Mouse (Mus musculus) intestine, embryonic 16.5 days (tissue): ENCODE measurements around the gene Gstm5. TPM values are rescaled to one million over a fixed set of nuclear protein-coding genes. Genes with fewer than 3 reads are reported as not detected.

Experiments
- ATAC-seq: fragments of 200-750 bp; cut with Nextera tagmentation; 2 replicates; pipeline ENCODE4 v1.8.0; 2017; ENCODE audit warnings: moderate TSS enrichment, moderate library complexity
- H3K27ac ChIP-seq: fragments of 300-500 bp; sonication (generic); 2 replicates; pipeline ENCODE4 v1.5.1; 2014; ENCODE audit warnings: mild to moderate bottlenecking, low read length
- H3K27me3 ChIP-seq: fragments of 300-500 bp; sonication (generic); replicated peaks from 2 replicates; pipeline ENCODE4 v1.6.1; 2014; ENCODE audit warnings: low read length, control low read depth, mixed read lengths; ENCODE audit not compliant: control insufficient read depth, insufficient read depth
- H3K36me3 ChIP-seq: fragments of 300-500 bp; sonication (generic); 2 replicates; pipeline ENCODE4 v1.6.1; 2014; ENCODE audit warnings: low read length, control low read depth; ENCODE audit not compliant: control insufficient read depth, insufficient read depth
- H3K4me1 ChIP-seq: fragments of 300-500 bp; sonication (generic); 2 replicates; pipeline ENCODE4 v1.6.1; 2014; ENCODE audit warnings: low read length, control low read depth, mixed read lengths; ENCODE audit not compliant: control insufficient read depth, insufficient read depth
- H3K4me2 ChIP-seq: fragments of 300-500 bp; sonication (generic); 2 replicates; pipeline ENCODE4 v1.6.1; 2014; ENCODE audit warnings: low read depth, low read length, control low read depth
- H3K4me3 ChIP-seq: fragments of 300-500 bp; sonication (generic); 2 replicates; pipeline ENCODE4 v1.5.1; 2014; ENCODE audit warnings: mild to moderate bottlenecking, low read length
- H3K9ac ChIP-seq: fragments of 300-500 bp; sonication (generic); 2 replicates; pipeline ENCODE4 v1.6.1; 2014; ENCODE audit warnings: low read depth, low read length
- H3K9me3 ChIP-seq: fragments of 300-500 bp; sonication (generic); 2 replicates; pipeline ENCODE4 v1.6.1; 2016; ENCODE audit warnings: low read length, control low read depth; ENCODE audit not compliant: control insufficient read depth
- WGBS: fragments of 180-500 bp; shearing (Covaris S2); extraction: QIAGEN DNeasy Blood & Tissue Kit; methylation state at CpG from one replicate; pipeline ENCODE4 v1.1.7; 2014; 5-methylcytosine and 5-hydroxymethylcytosine counted together
- polyA plus RNA-seq: library from polyadenylated mRNA; unstranded; fragments of >200 nt; fragmentation: Nextera tagmentation; extraction: Ambion mirVana; gene quantifications from 2 replicates; pipeline ENCODE4 v1.2.1, GENCODE M21; 2015

Gene Gstm5
- polyA plus RNA-seq, 1 experiment from 2014 or later: 171 TPM

- Histone ChIP-seq H3K27ac (no peak overlapping the region), H3K9ac (no peak overlapping the region; the same call in 1 of the 2 replicates), H3K4me3 (no peak overlapping the region), H3K27me3 (no peaks in the 10 kb centered on the region), H3K4me1 (peaks cover 37% of the 10 kb centered on the region), H3K9me3 (no peaks in the 10 kb centered on the region), H3K4me2 (no peak overlapping the region), H3K36me3 (no peaks in the 10 kb centered on the region)
- ATAC-seq: no peak
- 91% methylated on average over 22 of the region's 22 CpGs for WGBS
Measured at GRCm38 (mm10) chr3:107868452-107868851, 27.2 kb upstream of the Gstm5 start.

- peak overlapping the region; percentile 34; the same call in 1 of the 2 replicates for H3K9ac ChIP-seq
- H3K36me3 ChIP-seq: no peaks in the 10 kb centered on the region
- no peak for ATAC-seq
- peak overlapping the region; percentile 38 for H3K27ac ChIP-seq
- 48% methylated on average over 7 of the region's 7 CpGs for WGBS
- H3K27me3 ChIP-seq: no peaks in the 10 kb centered on the region
- H3K9me3 ChIP-seq: no peaks in the 10 kb centered on the region
- no peak overlapping the region for H3K4me2 ChIP-seq
- H3K4me1 ChIP-seq: peaks cover 33% of the 10 kb centered on the region
- no peak overlapping the region for H3K4me3 ChIP-seq
Measured at GRCm38 (mm10) chr3:107869097-107869496, 26.5 kb upstream of the Gstm5 start.

- H3K27ac ChIP-seq: peak overlapping the region; percentile 85
- H3K9ac ChIP-seq: peak overlapping the region; percentile 55; the same call in 1 of the 2 replicates
- peak overlapping the region; percentile 7; the same call in 1 of the 2 replicates for H3K4me3 ChIP-seq
- 60% methylated on average over 4 of the region's 4 CpGs for WGBS
- no peaks in the 10 kb centered on the region for H3K36me3 ChIP-seq
- peak; percentile 33 for ATAC-seq
- no peaks in the 10 kb centered on the region for H3K27me3 ChIP-seq
- peaks cover 29% of the 10 kb centered on the region for H3K4me1 ChIP-seq
- no peaks in the 10 kb centered on the region for H3K9me3 ChIP-seq
- peak overlapping the region; percentile 25; the same call in 1 of the 2 replicates for H3K4me2 ChIP-seq
Measured at GRCm38 (mm10) chr3:107869925-107870324, 25.7 kb upstream of the Gstm5 start.

GRCm38 (mm10) chr3:107873335-107874251 lies 22.0 kb upstream of the Gstm5 start:
- Histone ChIP-seq H3K36me3 (no peaks in the 10 kb centered on the region), H3K4me1 (peaks cover 27% of the 10 kb centered on the region), H3K9me3 (no peaks in the 10 kb centered on the region), H3K4me3 (peak overlapping the region; percentile 43), H3K9ac (peak overlapping the region; percentile 65), H3K27me3 (no peaks in the 10 kb centered on the region), H3K4me2 (peak overlapping the region; percentile 44), H3K27ac (peak overlapping the region; percentile 85)
- ATAC-seq: peak; percentile 84
- WGBS: 49% methylated on average over 24 of the region's 24 CpGs

GRCm38 (mm10) chr3:107875231-107875630 lies 20.4 kb upstream of the Gstm5 start:
- peak overlapping the region; percentile 32 for H3K9ac ChIP-seq

GRCm38 (mm10) chr3:107877005-107877404 lies 18.6 kb upstream of the Gstm5 start, which contains the start of gene Eps8l3:
Eps8l3 (plus strand) TSS chr3:107877229.
- ATAC-seq: peak; percentile 74
- H3K27me3 ChIP-seq: no peaks in the 10 kb centered on the region
- peaks cover 16% of the 10 kb centered on the region for H3K4me1 ChIP-seq
- 63% methylated on average over 5 of the region's 5 CpGs for WGBS
- peak within 1 kb of the TSS; percentile 62 for H3K9ac ChIP-seq
- no peaks in the 10 kb centered on the region for H3K9me3 ChIP-seq
- peak within 1 kb of the TSS; percentile 45 for H3K4me3 ChIP-seq
- peak within 1 kb of the TSS; percentile 48 for H3K4me2 ChIP-seq
- peak within 1 kb of the TSS; percentile 85 for H3K27ac ChIP-seq
- 0 out of 2 replicates have a peak, but pooled peaks cover 5% of the 10 kb centered on the region for H3K36me3 ChIP-seq

More at GRCm38 (mm10) chr3:107875231-107875630, 20.4 kb upstream of the Gstm5 start:
- Histone ChIP-seq H3K36me3 (no peaks in the 10 kb centered on the region), H3K9me3 (no peaks in the 10 kb centered on the region), H3K27me3 (no peaks in the 10 kb centered on the region), H3K27ac (peak overlapping the region; percentile 85), H3K4me2 (peak overlapping the region; percentile 36), H3K4me3 (0 out of 2 replicates have a peak overlapping the region, but pooled peaks have one; percentile 8), H3K4me1 (peaks cover 20% of the 10 kb centered on the region)
- no peak for ATAC-seq
- WGBS: 45% methylated on average over 6 of the region's 6 CpGs

- Histone ChIP-seq H3K9me3 (no peaks in the 10 kb centered on the region), H3K4me3 (peak overlapping the region; percentile 45), H3K27me3 (no peaks in the 10 kb centered on the region), H3K36me3 (0 out of 2 replicates have a peak, but pooled peaks cover 5% of the 10 kb centered on the region), H3K27ac (peak overlapping the region; percentile 85), H3K4me1 (peaks cover 15% of the 10 kb centered on the region), H3K4me2 (peak overlapping the region; percentile 48), H3K9ac (peak overlapping the region; percentile 62)
- WGBS: 60% methylated on average over 12 of the region's 12 CpGs
- no peak for ATAC-seq
Measured at GRCm38 (mm10) chr3:107877747-107878736, 17.6 kb upstream of the Gstm5 start.

- no peak overlapping the region for H3K9ac ChIP-seq
- peak; percentile 85 for ATAC-seq
- no peaks in the 10 kb centered on the region for H3K36me3 ChIP-seq
- H3K27ac ChIP-seq: peak overlapping the region; percentile 11; the same call in 1 of the 2 replicates
- no peak overlapping the region for H3K4me2 ChIP-seq
- 68% methylated on average over 9 of the region's 9 CpGs for WGBS
- H3K4me1 ChIP-seq: no peaks in the 10 kb centered on the region
- H3K4me3 ChIP-seq: no peak overlapping the region
- no peaks in the 10 kb centered on the region for H3K27me3 ChIP-seq
- H3K9me3 ChIP-seq: no peaks in the 10 kb centered on the region
Measured at GRCm38 (mm10) chr3:107887674-107888495, 7.7 kb upstream of the Gstm5 start.
